Mouse (Mus musculus): ENCODE measurements around the gene Eif2b4. TPM values are rescaled to one million over a fixed set of nuclear protein-coding genes. Genes with fewer than 3 reads are reported as not detected.

The Eif2b4 gene
- 54.2 and 97.9 TPM in 2 replicates for polyA plus RNA-seq (2012; rRNA removed)

DNA sequence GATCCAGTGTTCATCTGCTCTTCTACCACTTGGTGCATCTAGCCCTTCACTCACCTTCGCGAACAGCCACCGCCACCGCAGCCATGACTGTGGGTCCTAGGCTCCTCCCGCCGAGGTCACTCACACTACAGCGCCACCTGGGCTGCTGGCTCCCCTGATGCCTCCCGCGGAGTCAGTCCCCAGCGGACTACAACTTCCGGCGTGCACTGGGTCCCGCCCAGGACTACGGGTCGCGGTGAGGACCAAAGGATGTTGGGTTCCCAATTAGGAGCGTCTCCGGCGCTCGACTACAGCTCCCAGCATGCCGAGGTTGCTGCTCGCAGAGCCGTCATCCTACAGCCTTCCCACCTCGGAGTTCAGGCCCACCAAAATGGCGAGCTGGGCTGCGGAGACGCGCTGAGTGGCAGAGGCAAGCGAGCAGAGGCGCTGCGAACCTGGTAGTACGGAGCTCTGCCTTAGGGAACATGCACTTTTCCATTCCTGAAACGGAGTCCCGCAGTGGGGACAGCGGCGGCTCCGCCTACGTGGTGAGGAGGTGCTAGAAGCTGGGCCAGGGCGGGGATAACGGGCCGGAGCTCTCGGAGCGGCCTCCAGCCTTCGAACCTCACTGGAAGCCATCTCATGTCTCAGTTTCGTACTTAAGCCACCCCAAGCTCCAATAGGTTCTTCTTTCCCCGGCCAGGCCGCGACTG, at the start of gene Eif2b4, which contains the start of gene Snx17:
TSS of gene Eif2b4 (minus strand) at position 492 of the 692 bp plus-strand sequence.
TSS of gene Snx17 (plus strand) at position 289 of the 692 bp plus-strand sequence.

DNA sequence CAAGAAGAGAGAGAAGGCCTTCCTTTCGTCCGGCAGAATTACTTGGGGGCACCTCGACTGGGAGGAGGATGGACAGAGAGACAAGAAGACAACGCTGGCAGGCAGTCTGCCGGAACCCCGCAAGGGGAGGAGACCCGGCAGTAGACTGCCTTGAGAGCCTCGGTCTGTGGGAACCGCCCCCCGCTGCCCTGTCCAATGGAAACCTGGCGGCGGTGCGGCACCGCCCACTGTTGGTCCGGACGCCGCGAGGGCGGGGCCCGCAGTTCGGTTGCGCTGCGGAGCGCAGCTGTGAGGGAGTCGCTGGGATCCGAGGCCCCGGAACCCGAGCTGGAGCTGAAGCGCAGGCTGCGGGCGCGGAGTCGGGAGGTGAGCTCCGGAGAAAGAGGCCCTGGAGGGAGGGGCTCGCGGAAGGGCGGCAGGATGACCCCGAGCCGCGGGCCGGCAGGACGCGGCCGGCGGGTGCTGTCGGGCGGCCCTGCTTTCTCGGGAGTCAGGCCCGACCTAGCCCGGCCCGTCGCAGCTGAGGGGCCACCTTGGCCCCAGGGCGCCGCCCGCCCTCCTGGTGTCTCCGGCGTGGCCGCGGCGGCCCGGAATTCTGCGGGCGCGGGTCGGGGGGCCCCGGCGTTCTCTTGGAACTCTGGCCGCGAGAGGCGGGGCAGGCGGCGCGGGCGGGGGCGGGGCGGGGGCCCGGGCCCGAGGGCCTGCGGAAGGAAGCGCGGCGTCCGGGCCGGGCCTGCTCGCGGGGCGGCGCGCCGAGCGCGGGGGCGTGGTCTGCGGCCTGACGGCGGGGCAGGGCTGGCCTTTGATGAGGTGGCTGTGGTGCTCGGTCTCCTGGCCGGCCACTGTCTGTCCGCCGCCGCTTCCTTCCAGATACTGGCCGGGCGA, 47.6 kb upstream of the Eif2b4 start, which contains the start of the genes Nrbp1 and Gm9970:
TSS of gene Nrbp1 (plus strand) at position 228 of the 885 bp plus-strand sequence.
TSS of gene Gm9970 (minus strand) at position 596 of the 885 bp plus-strand sequence.

DNA sequence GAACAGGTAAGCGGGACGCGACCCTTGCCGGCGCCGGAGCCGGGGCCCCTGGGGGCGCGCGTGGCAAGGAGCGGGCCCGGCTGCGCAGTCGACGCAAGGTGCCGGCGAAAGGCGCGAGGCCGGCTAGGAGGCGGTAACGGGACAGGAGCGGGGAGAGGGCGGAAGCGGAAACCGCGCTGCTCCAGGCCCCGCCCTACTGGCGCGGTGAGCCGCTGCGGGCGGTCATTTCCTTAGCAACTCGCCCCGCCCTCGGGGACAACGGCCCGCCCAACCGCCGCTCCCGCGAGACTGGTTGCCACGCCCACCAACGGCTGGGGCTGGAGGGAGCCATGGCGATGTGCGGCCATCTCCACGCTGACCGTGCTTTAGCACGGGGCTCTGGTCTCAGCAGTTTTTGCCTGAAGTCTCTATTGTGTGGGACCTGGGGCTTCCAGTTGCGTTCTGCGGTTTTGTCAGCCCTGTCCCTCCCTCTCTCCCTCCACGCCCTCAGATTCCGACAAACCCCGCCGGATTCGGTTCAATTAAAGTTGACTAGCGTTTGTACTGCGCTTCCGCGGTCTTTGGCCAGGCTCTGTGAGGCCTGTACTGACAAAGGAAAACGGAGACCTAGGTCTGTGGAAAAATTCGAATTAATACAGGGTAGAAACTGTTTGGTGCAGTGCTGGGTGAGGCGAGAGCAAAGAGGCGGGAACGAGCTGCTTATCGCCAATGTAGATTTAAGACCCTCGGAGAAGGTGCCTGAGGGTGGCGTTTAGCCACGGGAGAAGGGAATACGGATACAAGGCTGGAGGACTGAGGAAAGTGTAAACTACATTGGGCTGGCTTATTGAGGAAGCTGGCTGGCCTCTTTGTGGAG, 27.4 kb upstream of the Eif2b4 start, which contains the start of gene Ppm1g:
TSS of gene Ppm1g (minus strand) at position 240 of the 856 bp plus-strand sequence.

DNA sequence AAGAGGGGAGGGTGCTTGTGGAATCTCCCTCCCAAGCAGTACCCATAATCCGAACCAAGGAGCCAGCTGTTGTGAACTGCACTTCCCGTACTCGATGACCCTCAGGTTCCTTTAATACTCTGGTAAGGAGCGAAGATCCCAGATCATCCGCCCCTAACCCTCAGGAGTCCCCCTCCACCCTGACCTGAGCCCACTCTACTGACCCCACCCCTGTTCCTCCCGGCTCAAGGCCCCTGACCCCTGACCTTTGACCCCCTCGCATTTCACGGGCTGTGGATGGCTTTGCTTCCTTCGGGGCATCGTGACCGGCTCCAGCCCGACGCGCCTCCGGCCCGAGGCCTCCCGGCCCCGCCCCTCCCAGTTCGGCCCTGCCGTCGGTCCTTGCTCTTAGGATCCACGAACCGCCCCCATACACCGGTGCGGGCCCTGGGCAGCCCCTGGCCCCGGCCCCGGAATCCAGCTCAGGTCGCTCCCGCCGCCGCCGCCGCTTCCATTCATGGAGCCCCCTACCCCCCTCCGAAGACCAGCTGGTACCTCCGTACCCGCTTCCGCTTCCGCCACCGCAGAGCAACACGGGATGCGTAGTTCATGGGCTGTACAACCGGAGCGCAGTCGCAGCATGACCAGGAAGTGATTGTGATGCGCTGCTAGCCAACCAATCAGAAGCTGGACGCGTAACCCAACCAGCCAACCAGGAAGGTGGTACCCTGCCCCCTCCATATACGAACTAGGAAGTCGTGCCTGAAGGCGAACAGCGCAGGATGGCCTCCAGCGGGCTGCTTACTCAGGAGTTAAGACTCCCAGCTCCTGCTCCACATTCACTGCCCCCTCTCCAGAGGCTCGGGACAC, 8.7 kb upstream of the Eif2b4 start, which contains the start of gene Zfp513:
TSS of gene Zfp513 (minus strand) at position 562 of the 849 bp plus-strand sequence.

DNA sequence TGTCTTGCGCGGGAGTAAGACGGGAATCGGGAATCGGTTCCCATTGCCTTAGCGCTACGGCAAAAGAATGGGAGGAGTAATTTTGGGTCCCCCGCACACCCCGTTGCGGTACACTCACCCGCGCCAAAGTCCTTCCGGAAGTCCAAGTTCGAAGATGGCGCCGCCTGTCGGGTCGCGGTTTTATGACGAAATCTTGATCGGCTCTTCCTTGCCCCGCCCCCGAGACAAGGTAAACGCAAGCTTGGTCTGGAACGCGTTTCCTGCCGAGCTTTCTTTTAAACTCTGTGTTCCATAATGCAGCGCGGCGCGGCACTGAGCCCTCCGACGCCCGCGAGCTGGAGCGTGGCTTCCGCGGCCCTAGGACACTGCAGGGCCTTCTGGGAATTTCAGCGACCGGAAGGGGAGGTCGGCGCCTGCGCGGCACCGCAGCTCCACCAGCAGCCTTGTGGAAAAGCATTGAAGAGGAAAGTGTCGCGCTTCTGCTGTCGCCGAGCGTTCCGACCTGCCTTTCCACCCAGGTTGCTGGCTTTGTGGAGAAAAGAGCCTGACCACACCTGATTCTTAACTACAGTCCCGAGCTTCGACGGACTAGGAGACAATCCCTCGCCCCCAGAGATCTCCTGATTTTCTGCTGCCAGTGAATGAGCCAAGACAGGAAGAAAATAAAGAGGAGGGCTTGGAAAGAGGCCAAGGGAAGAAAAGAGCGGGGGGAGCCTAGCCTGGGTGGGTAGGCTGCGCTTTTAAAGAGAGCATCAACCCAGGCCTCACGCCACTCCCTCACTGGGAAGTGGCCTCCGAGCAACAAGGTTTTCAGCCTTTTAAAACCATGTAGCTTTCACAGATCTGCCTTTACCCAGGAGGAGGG, 13.2 kb downstream of the Eif2b4 start, which contains the start of the genes Gm29609 and Gtf3c2:
TSS of gene Gm29609 (minus strand) at position 146 of the 865 bp plus-strand sequence.
TSS of gene Gtf3c2 (minus strand) at position 379 of the 865 bp plus-strand sequence.

DNA sequence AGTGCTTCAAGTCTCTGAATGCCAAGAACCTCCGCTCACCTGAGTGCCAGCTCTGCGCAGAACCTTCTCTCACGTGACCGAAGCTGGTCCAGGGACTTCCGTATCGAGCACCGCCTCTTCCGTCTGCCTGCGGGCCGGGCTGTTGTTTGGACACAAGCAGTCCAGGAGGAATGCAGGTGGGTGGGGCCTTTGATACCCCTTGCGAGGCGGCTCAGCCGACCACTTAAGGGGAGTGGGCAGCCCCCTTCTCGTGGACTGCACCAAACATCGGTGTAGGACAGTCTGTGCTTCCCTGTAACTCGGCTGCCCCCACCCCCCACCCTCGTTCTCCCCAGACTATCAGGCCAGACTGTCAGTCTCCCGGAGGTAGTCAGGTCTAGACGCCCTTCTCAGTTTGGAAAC, 39.1 kb downstream of the Eif2b4 start, which contains the start of gene Mpv17:
TSS of gene Mpv17 (minus strand) at position 100 of the 402 bp plus-strand sequence.

DNA sequence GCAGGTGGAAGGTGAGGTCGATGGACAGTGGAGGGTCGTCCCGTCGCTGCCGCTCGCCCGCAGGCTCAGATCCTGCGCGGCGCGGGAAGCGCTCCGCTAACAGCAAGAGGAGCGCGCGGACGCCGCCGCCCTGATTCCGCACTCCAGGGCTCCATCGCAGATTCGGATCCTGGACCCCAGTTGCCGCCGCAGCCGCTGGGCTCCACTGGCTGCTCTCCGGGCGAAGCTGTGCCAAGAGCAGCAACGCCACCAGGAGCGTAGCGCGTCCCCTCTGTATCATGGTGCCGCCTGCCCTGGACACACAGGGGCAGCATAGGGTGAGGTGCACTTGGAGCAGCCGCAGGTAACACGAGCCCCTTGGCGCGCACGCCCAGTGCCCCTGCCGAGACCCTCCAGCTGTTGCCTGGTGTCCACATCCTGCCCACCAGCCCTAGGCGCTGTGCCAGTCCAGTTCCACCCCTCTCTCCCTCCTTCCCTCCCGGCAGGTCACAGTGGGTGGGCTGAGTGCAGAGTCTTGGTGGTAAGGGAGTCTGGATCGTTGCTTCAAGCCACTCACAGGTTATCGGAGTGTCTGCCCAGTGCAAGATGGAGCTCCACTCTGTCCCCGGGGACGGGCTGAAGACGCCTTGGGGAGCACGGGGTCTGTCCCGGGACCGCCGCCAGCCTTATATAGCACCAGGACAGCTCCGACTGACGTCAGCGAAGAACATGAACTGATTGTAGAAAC, 54.8 kb downstream of the Eif2b4 start, which contains the start of gene Ucn:
TSS of gene Ucn (minus strand) at position 589 of the 727 bp plus-strand sequence.

Other genes with a start within 250 kb of the Eif2b4 start
- 5.7 and 7.5 TPM in 2 replicates for gene Cgref1, start 247.8 kb downstream of the Eif2b4 start, polyA plus RNA-seq (2012; rRNA removed)
- 176 and 202 TPM in 2 replicates for gene Preb, start 233.1 kb downstream of the Eif2b4 start, polyA plus RNA-seq (2012; rRNA removed)
- not detected in 2 replicates for gene Tcf23, start 224.8 kb downstream of the Eif2b4 start, polyA plus RNA-seq (2012; rRNA removed)
- 88.7 and 89.8 TPM in 2 replicates for gene Atraid, start 145.1 kb downstream of the Eif2b4 start, polyA plus RNA-seq (2012; rRNA removed)
- 10.2 and 16.3 TPM in 2 replicates for gene Slc5a6, start 144.5 kb downstream of the Eif2b4 start, polyA plus RNA-seq (2012; rRNA removed)
- 41.0 and 59.8 TPM in 2 replicates for gene Cad, start 138.7 kb downstream of the Eif2b4 start, polyA plus RNA-seq (2012; rRNA removed)
- not detected in 2 replicates for gene Dnajc5g, start 87.1 kb downstream of the Eif2b4 start, polyA plus RNA-seq (2012; rRNA removed)
- gene Slc30a3, start 85.2 kb downstream of the Eif2b4 start, polyA plus RNA-seq (2012; rRNA removed) = 8.6 and 9.1 TPM in 2 replicates
- gene Trim54, start 76.7 kb downstream of the Eif2b4 start, polyA plus RNA-seq (2012; rRNA removed) = 0.29 and 1.1 TPM in 2 replicates
- gene Ucn, start 54.6 kb downstream of the Eif2b4 start, polyA plus RNA-seq (2012; rRNA removed) = not detected in 2 replicates
- 43.5 and 63.4 TPM in 2 replicates for gene Mpv17, start 39.2 kb downstream of the Eif2b4 start, polyA plus RNA-seq (2012; rRNA removed)
- 4.0 and 4.7 TPM in 2 replicates for gene Gm29609, start 13.5 kb downstream of the Eif2b4 start, polyA plus RNA-seq (2012; rRNA removed)
- gene Gtf3c2, start 13.3 kb downstream of the Eif2b4 start, polyA plus RNA-seq (2012; rRNA removed) = 128 and 129 TPM in 2 replicates
- gene Snx17, start 203 bp downstream of the Eif2b4 start, polyA plus RNA-seq (2012; rRNA removed) = 94.2 and 95.9 TPM in 2 replicates
- 51.5 and 95.5 TPM in 2 replicates for gene Zfp513, start 8.9 kb upstream of the Eif2b4 start, polyA plus RNA-seq (2012; rRNA removed)
- 178 and 232 TPM in 2 replicates for gene Ppm1g, start 27.3 kb upstream of the Eif2b4 start, polyA plus RNA-seq (2012; rRNA removed)
- gene Nrbp1, start 47.4 kb upstream of the Eif2b4 start, polyA plus RNA-seq (2012; rRNA removed) = 85.6 and 128 TPM in 2 replicates
- gene Gm9970, start 47.8 kb upstream of the Eif2b4 start, polyA plus RNA-seq (2012; rRNA removed) = 0.18 TPM in 1 of 2 replicates, not detected in the other
- gene Krtcap3, start 58.3 kb upstream of the Eif2b4 start, polyA plus RNA-seq (2012; rRNA removed) = 9.1 and 12.3 TPM in 2 replicates
- 44.3 and 45.6 TPM in 2 replicates for gene Ift172, start 97.7 kb upstream of the Eif2b4 start, polyA plus RNA-seq (2012; rRNA removed)
- 57.8 and 94.3 TPM in 2 replicates for gene Fndc4, start 102.7 kb upstream of the Eif2b4 start, polyA plus RNA-seq (2012; rRNA removed)
- gene Gckr, start 104.0 kb upstream of the Eif2b4 start, polyA plus RNA-seq (2012; rRNA removed) = 0.63 and 1.5 TPM in 2 replicates

All from central nervous system, embryonic 11.5 days (tissue).